Mouse (Mus musculus) forebrain, embryonic 11.5 days (tissue): ENCODE data around the gene Ubxn2a. TPM values are rescaled to one million over a fixed set of nuclear protein-coding genes. Genes with fewer than 3 reads are reported as not detected.
A peak's percentile ranks its signal among the peaks of the same experiment; 100 is the strongest.
"Not testable (repeated sequence)": the region's sequence is repeated elsewhere in the genome, so short reads cannot be mapped to it uniquely, and the experiment has no call there.

Source experiments
- ATAC-seq: fragments of 200-750 bp; cut with Nextera tagmentation; replicated peaks from 2 replicates; pipeline ENCODE4 v1.8.0; 2017; ENCODE audit warnings: moderate TSS enrichment; ENCODE audit not compliant: low FRiP score
- DNase-seq: peaks from one replicate; pipeline ENCODE4 v3.0.0-alpha.2; 2017; ENCODE audit warnings: low spot score
- H3K27ac ChIP-seq: fragments of 300-500 bp; sonication (generic); 2 replicates; pipeline ENCODE4 v1.5.1; 2014; ENCODE audit warnings: low read depth, low read length
- H3K27me3 ChIP-seq: fragments of 300-500 bp; sonication (generic); 2 replicates; pipeline ENCODE4 v1.6.1; 2014; ENCODE audit warnings: mild to moderate bottlenecking, low read length, mixed read lengths; ENCODE audit not compliant: control insufficient read depth, insufficient read depth
- H3K36me3 ChIP-seq: fragments of 300-500 bp; sonication (generic); 2 replicates; pipeline ENCODE4 v1.6.1; 2014; ENCODE audit warnings: mild to moderate bottlenecking, low read length, moderate library complexity, mixed read lengths; ENCODE audit not compliant: control insufficient read depth, insufficient read depth
- H3K4me1 ChIP-seq: fragments of 300-500 bp; sonication (generic); replicated peaks from 2 replicates; pipeline ENCODE4 v1.6.1; 2014; ENCODE audit warnings: low read length, mixed read lengths; ENCODE audit not compliant: control insufficient read depth, insufficient read depth
- H3K4me2 ChIP-seq: fragments of 300-500 bp; sonication (generic); 2 replicates; pipeline ENCODE4 v1.6.1; 2014; ENCODE audit warnings: low read depth, mild to moderate bottlenecking, low read length, moderate library complexity, mixed read lengths; ENCODE audit not compliant: severe bottlenecking
- H3K4me3 ChIP-seq: fragments of 300-500 bp; sonication (generic); 2 replicates; pipeline ENCODE4 v1.5.1; 2014; ENCODE audit warnings: low read depth, low read length
- H3K9ac ChIP-seq: fragments of 300-500 bp; sonication (generic); 2 replicates; pipeline ENCODE4 v1.6.1; 2014; ENCODE audit warnings: low read length
- H3K9me3 ChIP-seq: fragments of 300-500 bp; sonication (generic); 2 replicates; pipeline ENCODE4 v1.6.1; 2016; ENCODE audit warnings: low read length, mixed read lengths; ENCODE audit not compliant: control insufficient read depth
- WGBS: fragments of 180-500 bp; shearing (Covaris S2); extraction: QIAGEN DNeasy Blood & Tissue Kit; methylation state at CpG from one replicate; pipeline ENCODE4 v1.1.7; 2014; 5-methylcytosine and 5-hydroxymethylcytosine counted together
- polyA plus RNA-seq: library from polyadenylated mRNA; unstranded; fragments of >200 nt; fragmentation: Nextera tagmentation; extraction: Ambion mirVana; gene quantifications from 2 replicates; pipeline ENCODE4 v1.2.1, GENCODE M21; 2014

Gene Ubxn2a
- polyA plus RNA-seq, 1 experiment from 2014 or later, result 34.7 TPM

DNA sequence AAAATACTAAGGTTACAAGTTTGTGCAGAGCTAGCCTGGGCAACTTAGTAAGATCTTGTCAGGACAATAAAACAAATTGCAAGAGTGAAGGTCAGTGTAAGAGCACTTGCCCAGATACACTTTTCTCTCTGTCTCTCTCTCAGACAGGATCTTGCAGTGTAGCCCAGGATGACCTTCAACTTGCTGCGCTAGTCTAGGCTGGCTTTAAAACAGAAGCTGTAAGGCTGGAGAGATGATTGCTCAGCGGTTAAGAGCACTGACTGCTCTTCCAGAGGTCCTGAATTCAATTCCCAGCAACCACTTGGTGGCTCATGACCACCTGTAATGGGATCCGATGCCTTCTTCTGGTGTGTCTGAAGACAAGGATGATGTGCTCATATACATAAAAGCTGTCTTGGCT is 7.4 kb upstream of the Ubxn2a start:
- Histone ChIP-seq H3K4me2 (no peak overlapping the region), H3K27ac (no peak overlapping the region), H3K4me3 (no peak overlapping the region), H3K27me3 (no peaks in the 10 kb centered on the region), H3K9me3 (no peaks in the 10 kb centered on the region), H3K9ac (no peak overlapping the region), H3K36me3 (no peaks in the 10 kb centered on the region), H3K4me1 (0 out of 2 replicates have a peak, but pooled peaks cover 2% of the 10 kb centered on the region)
- DNase-seq, result no peak
- ATAC-seq, result no peak
- WGBS, result 86% methylated on average over 3 of the region's 3 CpGs

DNA sequence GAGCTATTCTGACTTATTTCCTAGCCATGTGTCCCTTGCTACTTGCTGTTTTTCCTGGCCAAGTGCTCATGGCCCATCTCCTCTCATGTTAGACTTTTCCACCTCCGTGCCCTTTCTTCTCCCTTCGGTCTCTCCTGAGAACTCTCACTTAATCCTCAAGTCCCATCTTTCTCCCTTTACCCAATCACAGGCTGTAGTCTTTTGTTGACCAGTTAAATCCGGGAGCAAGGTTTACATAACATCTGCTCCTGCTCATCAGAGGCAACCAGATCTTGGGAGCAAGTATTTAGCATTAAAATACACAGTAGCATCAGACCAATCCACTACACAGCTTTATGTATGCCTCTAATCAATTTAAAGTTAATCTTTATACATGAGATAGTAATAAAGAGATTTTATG is 6.9 kb upstream of the Ubxn2a start:
- 52% methylated on average over 3 of the region's 3 CpGs for WGBS
- Histone ChIP-seq H3K9ac (no peak overlapping the region), H3K4me2 (no peak overlapping the region), H3K9me3 (no peaks in the 10 kb centered on the region), H3K4me3 (no peak overlapping the region), H3K27ac (no peak overlapping the region), H3K36me3 (no peaks in the 10 kb centered on the region), H3K4me1 (0 out of 2 replicates have a peak, but pooled peaks cover 2% of the 10 kb centered on the region), H3K27me3 (no peaks in the 10 kb centered on the region)
- DNase-seq, result no peak
- ATAC-seq, result no peak

DNA sequence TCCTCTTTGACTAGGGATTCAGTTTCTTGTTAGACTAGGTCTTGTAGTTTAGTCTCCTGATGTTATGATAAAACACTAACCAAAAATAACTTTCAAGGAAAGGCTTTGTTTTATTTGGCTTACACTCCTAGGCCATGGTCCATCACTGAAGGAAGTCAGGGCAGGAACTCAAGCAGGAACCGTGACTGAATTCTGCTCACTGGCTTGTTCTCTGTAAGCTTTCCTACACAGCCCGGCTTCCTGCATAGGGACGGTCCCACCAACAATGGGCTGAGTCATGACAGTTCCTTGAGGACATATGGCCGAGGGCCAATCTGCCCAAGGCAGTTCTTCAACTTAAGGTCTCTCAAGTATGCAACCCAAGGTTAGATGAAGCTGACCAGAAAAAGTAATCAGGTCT is 4.2 kb upstream of the Ubxn2a start:
- H3K9ac ChIP-seq, result no peak overlapping the region
- H3K36me3 ChIP-seq, result no peaks in the 10 kb centered on the region
- H3K4me1 ChIP-seq, result no peaks in the 10 kb centered on the region
- H3K27me3 ChIP-seq, result no peaks in the 10 kb centered on the region
- no peak overlapping the region for H3K4me3 ChIP-seq
- no peak overlapping the region for H3K4me2 ChIP-seq
- ATAC-seq (no peak), DNase-seq (no peak)
- WGBS, result 88% methylated on average over 4 of the region's 4 CpGs
- no peak overlapping the region for H3K27ac ChIP-seq
- H3K9me3 ChIP-seq, result no peaks in the 10 kb centered on the region

DNA sequence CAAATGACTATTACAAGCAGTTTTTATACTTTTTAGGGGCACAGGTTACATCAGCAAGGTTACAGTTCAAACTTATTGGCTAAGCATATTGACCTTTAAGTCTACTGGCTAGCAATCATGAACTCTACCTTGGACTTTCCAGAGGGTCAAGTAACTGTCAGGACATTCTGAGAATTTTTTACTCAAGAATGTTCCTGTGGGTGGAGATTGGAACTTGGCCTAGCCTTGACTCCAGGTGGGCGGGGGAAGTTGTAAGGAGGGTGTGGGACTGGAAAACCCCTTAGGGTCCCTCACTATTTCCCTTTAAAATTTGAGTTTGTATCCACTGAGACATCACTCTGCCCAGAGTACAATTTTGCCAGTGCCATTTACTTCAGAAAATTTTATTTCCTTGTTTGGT is 3.0 kb upstream of the Ubxn2a start:
- not testable (repeated sequence) for DNase-seq, H3K4me3 ChIP-seq
- 87% methylated on average over 1 of the region's 1 CpGs for WGBS

DNA sequence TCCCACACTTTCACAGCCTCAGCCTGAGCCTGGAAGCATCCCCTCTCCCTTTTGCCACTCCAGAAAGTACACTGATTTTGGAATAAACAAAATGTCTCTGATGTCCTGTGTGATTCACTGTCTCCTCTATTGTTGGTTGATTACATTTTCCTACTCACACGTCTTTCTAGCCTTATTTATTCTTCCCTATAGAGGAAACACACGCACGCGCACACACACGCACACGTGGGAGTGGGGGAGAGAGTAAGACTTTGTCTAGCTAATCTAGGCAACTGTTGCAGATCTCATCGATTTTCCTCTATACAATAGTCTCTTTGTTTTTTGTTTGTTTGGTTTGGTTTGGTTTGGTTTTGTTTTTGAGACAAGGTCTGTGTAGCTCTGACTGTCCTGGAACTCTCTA is 886 bp upstream of the Ubxn2a start:
- WGBS, result 94% methylated on average over 7 of the region's 7 CpGs
- H3K4me3 ChIP-seq, result no peak overlapping the region

More for the DNA sequence above, 3.0 kb upstream of the Ubxn2a start:
- not testable (repeated sequence) for H3K4me2 ChIP-seq, H3K27ac ChIP-seq, H3K36me3 ChIP-seq, ATAC-seq, H3K27me3 ChIP-seq, H3K9ac ChIP-seq, H3K9me3 ChIP-seq, H3K4me1 ChIP-seq

DNA sequence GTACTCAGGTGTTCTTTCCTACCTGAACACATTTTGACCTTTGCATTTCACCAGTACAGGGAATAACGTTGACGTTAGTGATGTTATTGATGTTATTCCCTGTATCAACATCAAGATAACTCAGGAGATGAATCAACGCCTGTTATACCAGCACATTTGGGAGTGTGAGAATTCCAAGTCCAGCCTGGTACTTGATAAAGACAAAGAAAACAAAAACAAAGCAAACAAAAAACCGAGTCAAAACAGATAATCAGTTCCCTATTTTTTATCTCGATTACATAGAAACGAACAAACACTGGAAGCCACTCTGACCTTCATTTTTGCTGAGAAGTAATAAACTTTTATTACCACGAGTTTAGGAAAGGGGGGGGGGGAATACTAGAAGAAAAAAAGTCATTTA is 1.0 kb downstream of the Ubxn2a start:
- Histone ChIP-seq H3K27ac (no peak overlapping the region), H3K4me1 (no peaks in the 10 kb centered on the region), H3K9me3 (no peaks in the 10 kb centered on the region), H3K4me3 (peak overlapping the region; percentile 63), H3K27me3 (no peaks in the 10 kb centered on the region), H3K9ac (peak overlapping the region; percentile 78; the same call in 1 of the 2 replicates), H3K4me2 (peak overlapping the region; percentile 86), H3K36me3 (no peaks in the 10 kb centered on the region)
- DNase-seq (no peak), ATAC-seq (no peak)
- 67% methylated on average over 7 of the region's 7 CpGs for WGBS

More for the DNA sequence above, 886 bp upstream of the Ubxn2a start:
- Histone ChIP-seq H3K36me3 (no peaks in the 10 kb centered on the region), H3K27ac (no peak overlapping the region), H3K9ac (no peak overlapping the region), H3K27me3 (no peaks in the 10 kb centered on the region), H3K9me3 (no peaks in the 10 kb centered on the region), H3K4me1 (no peaks in the 10 kb centered on the region), H3K4me2 (no peak overlapping the region)
- ATAC-seq, result no peak
- no peak for DNase-seq

DNA sequence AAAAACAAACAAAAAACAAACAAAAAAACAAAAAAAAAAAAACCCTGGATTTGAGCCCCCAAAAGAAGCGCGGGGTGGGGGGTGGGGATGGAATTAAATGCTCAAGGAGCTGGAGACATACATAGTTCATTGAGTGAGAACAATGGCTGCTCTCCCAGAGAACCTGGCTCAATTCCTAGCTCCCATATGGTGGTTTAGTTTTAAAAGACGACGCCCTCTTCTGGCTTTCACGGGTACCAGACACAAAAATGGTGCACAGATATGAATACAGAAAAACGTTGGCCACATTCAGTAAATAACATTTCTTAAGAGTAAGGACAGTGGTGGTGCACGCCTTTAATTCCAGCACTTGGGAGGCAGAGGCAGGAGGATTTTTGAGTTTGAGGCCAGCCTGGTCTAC is 1.6 kb downstream of the Ubxn2a start:
- Histone ChIP-seq H3K4me1 (no peaks in the 10 kb centered on the region), H3K4me2 (no peak overlapping the region), H3K27ac (no peak overlapping the region), H3K9me3 (no peaks in the 10 kb centered on the region), H3K36me3 (no peaks in the 10 kb centered on the region), H3K9ac (no peak overlapping the region), H3K4me3 (no peak overlapping the region), H3K27me3 (no peaks in the 10 kb centered on the region)
- WGBS, result 79% methylated on average over 7 of the region's 7 CpGs
- DNase-seq, result no peak
- ATAC-seq, result no peak

DNA sequence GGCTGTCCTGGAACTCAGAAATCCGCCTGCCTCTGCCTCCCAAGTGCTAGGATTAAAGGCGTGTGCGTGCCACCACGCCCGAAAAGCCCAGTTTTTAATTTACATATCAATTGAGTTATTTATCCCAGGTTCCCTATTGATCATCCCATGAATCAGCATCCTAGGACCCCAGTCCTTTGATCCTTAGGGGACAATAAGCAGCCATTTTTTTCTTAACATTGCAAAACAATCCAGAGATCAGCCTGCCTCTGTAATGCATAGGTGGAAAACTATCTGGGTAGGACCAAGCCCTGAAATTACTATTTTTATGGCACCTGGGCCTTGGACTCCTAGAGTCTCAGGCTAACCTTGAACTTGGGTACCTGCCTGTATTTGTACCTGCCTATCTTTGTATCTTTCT is 9.5 kb downstream of the Ubxn2a start:
- ATAC-seq, result no peak
- Histone ChIP-seq H3K9me3 (no peaks in the 10 kb centered on the region), H3K27me3 (no peaks in the 10 kb centered on the region), H3K4me3 (no peak overlapping the region), H3K4me2 (no peak overlapping the region), H3K36me3 (no peaks in the 10 kb centered on the region; the same call in 1 of the 2 replicates), H3K9ac (no peak overlapping the region), H3K27ac (no peak overlapping the region), H3K4me1 (no peaks in the 10 kb centered on the region)
- DNase-seq, result no peak
- WGBS, result 89% methylated on average over 5 of the region's 5 CpGs

DNA sequence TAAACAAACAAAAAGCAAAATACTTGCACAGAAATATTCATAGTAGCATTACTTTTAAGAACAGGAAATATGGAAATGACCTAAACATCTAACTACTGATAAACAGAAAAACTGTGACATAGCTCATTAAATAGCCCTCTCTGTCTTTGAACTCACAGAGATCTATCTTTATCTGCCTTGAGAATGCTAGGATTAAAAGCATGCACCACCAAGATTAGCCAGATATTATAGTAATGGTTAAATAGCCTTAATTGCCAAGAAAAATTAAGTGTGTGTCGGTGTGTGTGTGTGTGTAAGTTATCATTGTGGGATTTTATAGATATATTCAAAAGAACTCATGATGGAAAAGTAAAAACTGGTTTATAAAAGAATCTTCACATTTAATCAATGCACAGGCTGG is 17.6 kb downstream of the Ubxn2a start:
- no peak for ATAC-seq
- Histone ChIP-seq H3K27me3 (no peaks in the 10 kb centered on the region), H3K9me3 (no peaks in the 10 kb centered on the region), H3K27ac (no peak overlapping the region), H3K4me2 (no peak overlapping the region), H3K36me3 (no peaks in the 10 kb centered on the region; the same call in 1 of the 2 replicates), H3K4me3 (no peak overlapping the region), H3K9ac (no peak overlapping the region), H3K4me1 (no peaks in the 10 kb centered on the region)
- 98% methylated on average over 1 of the region's 1 CpGs for WGBS
- DNase-seq, result no peak
